Mouse (Mus musculus) embryo, embryonic 11.5 days (tissue): ENCODE data around the gene Gm11060.

Experiments used
- DNase-seq: peaks from one replicate; pipeline ENCODE4 v3.0.0-alpha.2; 2012; ENCODE audit warnings: low read depth, low spot score

Gm11060 gene

DNA sequence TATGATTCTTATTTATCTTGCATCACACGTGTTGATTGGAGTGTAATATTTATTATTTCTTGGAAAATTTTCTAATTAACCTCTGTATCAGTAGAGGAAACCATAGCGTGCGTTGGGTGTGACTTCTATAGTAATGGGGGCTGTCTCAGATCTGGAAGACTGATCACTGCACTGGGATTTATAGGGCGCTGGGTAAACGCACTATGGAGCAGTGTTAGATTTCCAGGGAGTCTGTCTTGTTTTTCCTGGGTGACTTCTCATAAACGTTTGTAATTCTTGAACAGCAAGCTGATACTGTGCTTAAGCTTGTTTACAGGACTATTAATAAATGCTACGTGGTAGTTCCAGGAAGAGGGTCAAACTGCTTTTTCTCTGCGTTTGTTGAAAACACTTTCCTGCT is 25.9 kb downstream of the Gm11060 start:
- no peak for DNase-seq

DNA sequence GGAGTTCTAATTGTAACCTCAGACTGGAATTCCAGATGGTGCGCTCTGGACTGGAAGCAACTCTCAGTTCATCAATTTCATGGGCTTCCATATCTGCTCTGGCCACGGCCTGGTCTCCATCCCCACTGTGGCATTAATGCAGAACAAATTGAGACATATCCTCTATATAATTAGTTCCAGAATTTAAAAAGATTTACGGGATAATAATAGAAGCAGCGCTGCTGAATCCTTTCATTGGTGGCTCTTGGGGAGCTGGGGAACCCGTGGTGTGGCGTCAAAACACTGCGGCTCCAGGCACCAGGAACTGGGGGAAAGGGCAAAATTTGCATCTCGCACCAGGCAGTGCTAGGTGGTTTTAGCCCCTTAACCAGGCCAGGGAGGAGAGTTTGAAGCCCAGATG is 30.4 kb downstream of the Gm11060 start:
- no peak for DNase-seq

DNA sequence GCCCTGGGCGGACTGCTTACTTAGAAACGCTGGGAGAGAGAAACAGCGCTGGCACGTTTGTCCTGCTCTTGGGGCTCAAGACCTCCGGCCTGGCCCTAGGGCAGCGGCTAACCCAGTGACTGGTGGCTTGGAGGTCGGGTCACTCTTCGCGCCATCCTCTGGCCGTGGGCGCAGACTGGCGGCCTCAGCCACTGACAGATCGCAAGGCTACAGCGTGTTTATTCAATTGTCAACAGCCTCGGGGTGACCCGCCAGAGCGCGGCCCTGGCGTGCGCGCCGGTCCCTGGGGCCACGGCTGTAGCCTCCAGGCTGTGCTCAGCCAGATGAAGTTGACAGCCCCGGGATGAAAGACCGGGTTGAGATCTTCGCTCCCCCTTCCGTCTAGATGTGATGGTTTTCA is 31.1 kb downstream of the Gm11060 start:
- no peak for DNase-seq

DNA sequence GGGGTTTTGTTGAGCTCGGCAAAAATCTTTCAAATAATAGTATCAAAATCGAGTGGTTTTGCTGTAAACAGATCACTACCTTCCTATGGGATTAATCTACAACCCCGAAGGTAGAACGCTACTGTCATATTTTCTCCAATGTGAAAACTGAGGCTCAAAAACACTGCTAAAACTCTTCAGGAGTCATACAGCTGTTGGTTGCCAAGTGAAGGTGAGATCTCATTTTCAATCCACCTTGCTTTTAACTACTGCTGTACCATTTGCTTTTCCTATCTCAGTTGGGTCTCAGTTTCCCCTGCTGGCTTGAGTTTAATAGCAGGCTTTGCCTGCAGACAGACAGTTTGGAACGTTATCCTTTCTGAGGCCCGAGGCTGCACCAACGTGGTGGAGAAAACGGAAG is 31.6 kb downstream of the Gm11060 start:
- DNase-seq = no peak

DNA sequence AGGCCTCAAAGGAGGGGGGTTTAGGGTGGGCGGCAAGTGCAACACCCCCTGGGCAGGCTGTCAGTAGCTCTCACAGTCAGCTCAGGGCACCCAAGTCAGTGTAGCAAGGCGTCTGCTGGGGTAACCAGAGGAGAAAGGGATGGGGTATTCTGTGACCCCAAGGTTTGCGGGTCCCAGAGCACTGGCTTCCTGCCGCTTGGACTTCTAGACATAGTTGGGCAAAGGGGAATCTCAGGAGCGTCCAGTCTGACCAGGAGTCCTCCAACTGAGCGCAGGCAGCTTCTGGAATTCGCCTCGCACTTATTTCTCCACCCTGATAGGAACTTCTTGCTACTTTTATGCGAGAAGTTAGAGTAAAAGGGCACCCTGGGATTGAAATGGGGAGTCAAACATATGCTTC is 32.1 kb downstream of the Gm11060 start:
- no peak for DNase-seq

- DNase-seq = no peak
These were observed 32.6 kb downstream of the Gm11060 start for GRCm38 (mm10) chr2:105124391-105124790.

- DNase-seq = no peak
These were observed 33.4 kb downstream of the Gm11060 start for GRCm38 (mm10) chr2:105125205-105125604.

DNA sequence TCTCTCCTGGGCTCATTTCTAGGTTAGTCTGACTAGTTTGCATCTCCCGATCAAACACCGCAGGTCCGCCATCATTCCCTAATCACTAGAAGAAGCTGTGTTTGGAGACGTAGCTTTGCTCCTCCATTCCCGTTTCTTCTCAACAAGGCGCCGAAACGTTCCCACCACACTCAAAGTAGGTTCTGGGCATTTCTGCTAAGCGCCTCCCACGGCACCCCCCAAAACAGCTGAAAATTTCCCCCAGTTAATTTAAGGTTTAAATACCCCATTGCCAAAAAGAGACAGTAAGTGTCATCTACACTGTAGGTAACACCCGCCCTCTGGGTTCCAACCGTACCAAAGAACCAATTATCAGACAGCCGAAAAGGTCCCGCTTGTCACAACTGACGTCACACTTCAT is 33.8 kb downstream of the Gm11060 start:
- DNase-seq = no peak

DNA sequence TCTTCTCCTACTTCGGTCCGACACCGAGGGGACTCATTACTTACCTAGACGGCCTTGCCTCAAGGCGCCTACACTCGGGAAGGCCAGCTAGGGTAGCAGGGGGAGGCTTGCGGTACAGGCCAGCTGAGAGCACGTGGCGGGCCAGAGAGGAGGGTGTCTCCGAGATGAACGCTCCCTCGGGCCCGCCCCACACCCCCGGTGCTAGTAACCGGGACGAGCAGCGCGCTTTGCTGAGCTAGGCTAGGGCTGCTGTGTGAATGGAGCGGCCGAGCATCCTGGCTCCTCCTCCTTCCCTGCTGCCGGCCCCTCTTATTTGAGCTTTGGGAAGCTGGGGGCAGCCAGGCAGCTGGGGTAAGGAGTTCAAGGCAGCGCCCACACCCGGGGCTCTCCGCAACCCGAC is 34.5 kb downstream of the Gm11060 start, which contains the start of gene Wt1:
TSS of gene Wt1 (plus strand) at position 251 of the 400 bp plus-strand sequence.
- DNase-seq = no peak

- DNase-seq = no peak
These were observed 35.1 kb downstream of the Gm11060 start for GRCm38 (mm10) chr2:105126691-105127530.

- no peak for DNase-seq
These were observed 36.0 kb downstream of the Gm11060 start for GRCm38 (mm10) chr2:105127531-105128480.

GRCm38 (mm10) chr2:105128564-105128963 is 36.7 kb downstream of the Gm11060 start:
- DNase-seq = no peak

DNA sequence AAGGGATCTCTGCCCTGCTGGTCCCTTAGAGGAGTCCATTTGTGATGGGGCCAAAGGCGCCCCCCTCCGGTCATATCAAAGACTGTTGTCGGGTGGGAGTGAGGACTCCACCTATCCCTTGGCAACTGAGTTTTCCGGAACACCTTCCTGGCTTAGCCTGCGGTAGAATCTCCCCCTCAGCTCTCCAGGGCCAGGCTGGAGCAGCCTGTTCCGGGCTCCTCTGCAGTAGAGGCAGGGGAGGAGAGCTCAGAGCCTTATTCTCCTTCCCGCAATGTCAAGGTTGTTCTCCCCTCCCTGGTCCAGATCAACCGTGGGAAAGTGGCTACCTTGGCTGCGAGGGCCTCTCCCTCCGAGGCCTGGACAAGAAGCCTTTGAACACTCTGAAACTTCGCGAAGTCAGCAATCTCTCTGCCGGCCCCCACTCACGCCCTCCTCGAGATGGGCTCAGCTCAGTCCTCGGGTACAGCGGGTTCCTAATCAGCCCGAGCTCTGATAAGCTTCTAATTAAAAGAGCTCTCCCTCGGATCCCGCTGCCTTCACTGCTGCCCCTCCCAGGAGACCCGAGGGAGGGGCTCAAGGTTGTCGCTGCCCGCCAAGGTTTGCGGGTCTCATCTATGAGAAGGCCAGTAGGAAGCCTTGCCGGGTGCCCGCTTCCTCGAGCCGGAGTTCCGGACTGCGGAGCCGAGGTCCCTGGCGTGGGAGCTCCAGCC is 38.7 kb downstream of the Gm11060 start:
- DNase-seq = no peak

GRCm38 (mm10) chr2:105131061-105131810 is 39.4 kb downstream of the Gm11060 start:
- DNase-seq = no peak

GRCm38 (mm10) chr2:105131811-105132100 is 39.9 kb downstream of the Gm11060 start:
- no peak for DNase-seq

- no peak for DNase-seq
These were observed 40.5 kb downstream of the Gm11060 start for GRCm38 (mm10) chr2:105132300-105132699.

DNA sequence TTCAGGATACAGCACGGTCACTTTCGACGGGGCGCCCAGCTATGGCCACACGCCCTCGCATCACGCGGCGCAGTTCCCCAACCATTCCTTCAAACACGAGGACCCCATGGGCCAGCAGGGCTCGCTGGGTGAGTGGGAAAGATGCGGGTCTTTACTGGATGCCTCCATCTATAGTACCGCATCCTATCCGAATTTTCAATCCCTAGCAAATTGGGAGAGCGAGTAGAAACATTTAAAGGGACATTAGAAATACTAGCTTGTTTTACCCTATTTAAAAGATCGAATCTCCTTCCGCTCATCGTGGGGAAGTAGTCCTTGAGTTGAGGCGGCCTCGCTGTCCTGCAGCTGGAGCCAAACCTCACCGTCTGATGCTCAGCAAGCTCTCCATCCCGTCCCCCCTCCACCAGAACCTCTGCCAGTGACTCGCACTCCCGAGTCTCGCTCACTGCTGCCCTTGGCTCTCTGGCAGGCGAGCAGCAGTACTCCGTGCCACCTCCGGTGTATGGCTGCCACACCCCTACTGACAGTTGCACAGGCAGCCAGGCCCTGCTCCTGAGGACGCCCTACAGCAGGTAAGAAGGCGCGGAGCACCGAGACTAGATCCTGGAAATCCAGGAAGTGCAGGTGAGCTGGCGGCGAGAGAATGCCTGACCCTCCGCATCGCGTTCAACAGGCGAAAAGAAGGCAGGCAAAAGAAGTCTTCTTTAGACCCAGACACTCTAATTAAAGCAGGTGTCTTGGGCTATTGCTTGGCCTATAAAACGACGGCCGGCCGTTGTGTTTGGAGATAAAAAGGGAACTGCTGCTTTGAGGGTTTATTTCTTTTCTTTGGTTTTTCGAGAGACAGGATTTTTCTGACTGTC is 41.3 kb downstream of the Gm11060 start:
- DNase-seq = no peak

GRCm38 (mm10) chr2:105134296-105134695 is 42.5 kb downstream of the Gm11060 start:
- no peak for DNase-seq

DNA sequence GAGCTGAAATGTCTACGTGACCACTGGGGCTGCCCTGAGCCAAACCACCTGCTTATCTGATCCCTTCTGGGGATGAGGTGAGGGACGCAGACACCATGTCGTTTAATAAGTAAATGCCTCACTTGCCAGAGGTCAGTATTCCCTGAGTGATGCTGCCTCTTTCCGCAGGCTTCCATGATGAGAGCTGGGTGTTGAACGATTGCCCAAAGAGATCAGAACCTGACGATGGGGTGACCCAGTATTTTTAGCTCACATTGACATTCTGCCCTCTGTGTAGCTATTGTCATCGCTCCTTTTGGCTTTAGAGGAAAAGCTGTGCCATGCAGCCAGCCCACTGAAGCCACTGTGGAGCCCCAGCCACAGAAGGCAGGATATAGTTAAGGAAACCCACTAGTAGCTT is 47.7 kb downstream of the Gm11060 start:
- DNase-seq = no peak

DNA sequence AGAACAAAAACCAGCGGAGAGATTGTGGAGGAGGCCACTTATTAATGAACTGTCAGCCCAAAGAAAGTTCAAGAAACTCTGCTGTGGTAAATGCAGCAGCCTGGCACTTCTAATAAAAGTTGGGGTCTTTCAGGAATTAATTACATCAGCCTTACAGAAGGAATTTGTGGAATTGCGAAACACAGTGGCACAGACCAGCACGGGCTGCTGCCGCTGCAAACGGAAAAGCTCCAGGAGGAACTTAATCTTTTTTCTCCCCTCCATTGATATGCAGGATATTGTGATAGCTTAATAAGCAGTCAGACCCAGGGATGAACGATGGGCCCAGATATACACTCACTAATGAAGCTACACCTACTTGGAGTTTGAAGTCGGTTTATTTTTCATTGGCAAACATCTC is 49.6 kb downstream of the Gm11060 start:
- DNase-seq = no peak
